Mouse (Mus musculus) ES-E14 (cell line): ENCODE results near the gene 2310057M21Rik.

Experiments
- ZC3H11A ChIP-seq: IDR thresholded peaks from 2 replicates; pipeline ENCODE4 v1.6.1; 2012; ENCODE audit warnings: low read depth, mild to moderate bottlenecking, inconsistent platforms, low read length, borderline replicate concordance
- ZNF384 ChIP-seq: IDR thresholded peaks from 2 replicates; pipeline ENCODE4 v1.6.1; 2012; ENCODE audit warnings: low read depth, low read length, inconsistent platforms

DNA sequence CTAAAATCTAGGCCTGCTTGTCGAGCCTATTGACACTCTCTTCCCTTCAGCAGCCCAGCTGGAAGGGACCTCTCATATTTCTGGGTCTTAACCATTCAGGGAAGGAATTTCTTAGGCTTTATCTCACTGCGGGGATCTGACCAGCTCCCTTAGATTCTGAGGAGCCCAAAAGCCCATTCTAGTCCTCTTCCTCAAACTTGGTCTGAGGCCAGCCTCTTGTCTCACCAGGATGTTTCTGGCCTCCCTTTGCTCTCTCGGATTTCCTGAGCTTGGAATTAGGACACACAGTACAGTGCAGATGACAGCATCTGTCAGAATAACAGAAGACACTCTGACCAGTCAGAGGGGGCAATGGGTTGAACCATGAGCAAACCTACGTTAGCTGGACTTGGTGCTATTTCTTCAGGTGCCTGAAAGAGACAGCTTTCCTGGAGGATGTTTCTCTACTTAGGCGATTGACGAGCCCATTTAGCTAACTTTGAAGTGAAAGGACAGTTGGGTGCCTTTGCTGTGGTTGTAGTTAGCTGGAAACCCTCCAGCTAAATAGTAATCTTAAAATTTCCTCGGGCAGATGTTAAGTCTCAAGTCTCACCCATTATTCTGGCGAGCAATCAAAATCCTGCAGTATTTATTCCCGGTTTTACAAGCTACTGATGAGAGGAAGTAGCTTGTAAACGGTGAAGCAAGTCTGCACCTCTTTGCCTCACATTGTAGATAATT, 48.8 kb upstream of the 2310057M21Rik start:
- TF ChIP-seq ZNF384 = no peak
- TF ChIP-seq ZC3H11A = no peak
